Mouse (Mus musculus): Measurements from ENCODE around the gene Tubb4a. TPM values are rescaled to one million over a fixed set of nuclear protein-coding genes. Genes with fewer than 3 reads are reported as not detected.

The Tubb4a gene
- total RNA-seq, 2 experiments from 2014 or later = 4.0 to 4.8 TPM

- DNase-seq (ENCODE audit: low spot score in 2 of 2) = no peak
Measured at GRCm38 (mm10) chr17:57104496-57104895, 16.9 kb upstream of the Tubb4a start.

- no peak for DNase-seq (ENCODE audit: low spot score in 2 of 2)
Measured at GRCm38 (mm10) chr17:57102276-57102675, 14.7 kb upstream of the Tubb4a start.

GRCm38 (mm10) chr17:57099629-57100325, 12.2 kb upstream of the Tubb4a start:
- no peak for DNase-seq (ENCODE audit: low spot score in 2 of 2)

GRCm38 (mm10) chr17:57098321-57098720, 10.7 kb upstream of the Tubb4a start:
- no peak for DNase-seq (ENCODE audit: low spot score in 2 of 2)

GRCm38 (mm10) chr17:57096623-57096920, 9.0 kb upstream of the Tubb4a start:
- DNase-seq (ENCODE audit: low spot score in 2 of 2) = peak; percentile 74 to 77

GRCm38 (mm10) chr17:57095855-57096622, 8.5 kb upstream of the Tubb4a start:
- no peak for DNase-seq (ENCODE audit: low spot score in 2 of 2)

GRCm38 (mm10) chr17:57094222-57094621, 6.6 kb upstream of the Tubb4a start:
- DNase-seq (ENCODE audit: low spot score in 2 of 2) = no peak

- DNase-seq (ENCODE audit: low spot score in 2 of 2) = no peak
Measured at GRCm38 (mm10) chr17:57085970-57086757, 1.4 kb downstream of the Tubb4a start.

GRCm38 (mm10) chr17:57082481-57082880, 5.1 kb downstream of the Tubb4a start:
- no peak for DNase-seq (ENCODE audit: low spot score in 2 of 2)

- no peak for DNase-seq (ENCODE audit: low spot score in 2 of 2)
Measured at GRCm38 (mm10) chr17:57081234-57081842, 6.2 kb downstream of the Tubb4a start.

- DNase-seq (ENCODE audit: low spot score in 2 of 2) = no peak
Measured at GRCm38 (mm10) chr17:57079919-57080318, 7.7 kb downstream of the Tubb4a start.

- DNase-seq (ENCODE audit: low spot score in 2 of 2) = no peak
Measured at GRCm38 (mm10) chr17:57078336-57078735, 9.2 kb downstream of the Tubb4a start, which contains the start of gene Dennd1c. TSS of gene Dennd1c (minus strand) at chr17:57078514.

GRCm38 (mm10) chr17:57076916-57077315, 10.7 kb downstream of the Tubb4a start:
- no peak for DNase-seq (ENCODE audit: low spot score in 2 of 2)

GRCm38 (mm10) chr17:57070699-57071098, 16.9 kb downstream of the Tubb4a start:
- no peak for DNase-seq (ENCODE audit: low spot score in 2 of 2)

GRCm38 (mm10) chr17:57070272-57070671, 17.3 kb downstream of the Tubb4a start:
- no peak for DNase-seq (ENCODE audit: low spot score in 2 of 2)

- DNase-seq (ENCODE audit: low spot score in 2 of 2) = no peak
Measured at GRCm38 (mm10) chr17:57066908-57067307, 20.7 kb downstream of the Tubb4a start.

- DNase-seq (ENCODE audit: low spot score in 2 of 2) = no peak
Measured at GRCm38 (mm10) chr17:57063031-57063430, 24.6 kb downstream of the Tubb4a start.

- no peak for DNase-seq (ENCODE audit: low spot score in 2 of 2)
Measured at GRCm38 (mm10) chr17:57062548-57062947, 25.0 kb downstream of the Tubb4a start.

- DNase-seq (ENCODE audit: low spot score in 2 of 2) = no peak
Measured at GRCm38 (mm10) chr17:57062011-57062521, 25.5 kb downstream of the Tubb4a start.

GRCm38 (mm10) chr17:57061069-57061468, 26.5 kb downstream of the Tubb4a start:
- DNase-seq (ENCODE audit: low spot score in 2 of 2) = no peak

GRCm38 (mm10) chr17:57060231-57060801, 27.3 kb downstream of the Tubb4a start:
- DNase-seq (ENCODE audit: low spot score in 2 of 2) = peak; percentile 78 to 93
